Mouse (Mus musculus) CH12.LX (cell line): ENCODE results near the gene Trim54. TPM values are rescaled to one million over a fixed set of nuclear protein-coding genes. Genes with fewer than 3 reads are reported as not detected.

ENCODE experiments used
- DNase-seq: peaks from one replicate; pipeline ENCODE4 v3.0.0-alpha.2; 2013; ENCODE audit errors: extremely low read depth
- H3K27ac ChIP-seq: 2 replicates; pipeline ENCODE4 v1.5.1; 2012; ENCODE audit warnings: low read depth, mild to moderate bottlenecking, control low read depth, moderate library complexity; ENCODE audit not compliant: insufficient read depth
- H3K27me3 ChIP-seq: replicated peaks from 2 replicates; pipeline ENCODE3; 2012; ENCODE audit warnings: inconsistent platforms
- H3K36me3 ChIP-seq, 2 experiments: replicated peaks in 1 of 2; 2 replicates each; pipeline versions ENCODE3 to v1.6.1; 2012; ENCODE audit warnings: inconsistent platforms in 1 of 2, low read length in 1 of 2, mild to moderate bottlenecking in 1 of 2, mixed read lengths in 1 of 2, moderate library complexity in 1 of 2; ENCODE audit not compliant: control insufficient read depth in 1 of 2, insufficient read depth in 1 of 2
- H3K4me1 ChIP-seq, 2 experiments: 2 replicates each; pipeline ENCODE4 v1.6.1; 2012; ENCODE audit warnings: inconsistent platforms in 1 of 2, moderate library complexity in 1 of 2; ENCODE audit not compliant: insufficient read depth in 2 of 2, control insufficient read depth in 1 of 2
- H3K4me2 ChIP-seq: 2 replicates; pipeline ENCODE4 v1.6.1; 2012; ENCODE audit warnings: low read depth, mild to moderate bottlenecking, control low read depth; ENCODE audit not compliant: poor library complexity, insufficient read depth, severe bottlenecking
- H3K4me3 ChIP-seq, 3 experiments: fragments of 150-350 bp in 1 of 3; sonication (generic) in 1 of 3; replicated peaks in 1 of 3; 2 replicates each; pipeline versions ENCODE3 to v1.5.1; 2011 to 2012; ENCODE audit warnings: low read depth in 2 of 3, low read length in 2 of 3, mild to moderate bottlenecking in 2 of 3, moderate library complexity in 2 of 3, control low read depth in 1 of 3, improper control_type of control experiment in 1 of 3, inconsistent platforms in 1 of 3, mixed read lengths in 1 of 3; ENCODE audit not compliant: poor library complexity in 1 of 3
- H3K79me2 ChIP-seq: replicated peaks from 2 replicates; pipeline ENCODE4 v1.6.1; 2012; ENCODE audit warnings: mild to moderate bottlenecking, moderate library complexity; ENCODE audit not compliant: control insufficient read depth, poor library complexity, insufficient read depth, severe bottlenecking; ENCODE audit errors: extremely low read depth
- H3K9ac ChIP-seq: 2 replicates; pipeline ENCODE4 v1.6.1; 2012; ENCODE audit warnings: low read depth, mild to moderate bottlenecking, control low read depth, moderate library complexity; ENCODE audit not compliant: insufficient read depth
- H3K9me3 ChIP-seq: replicated peaks from 2 replicates; pipeline ENCODE3; 2012; ENCODE audit warnings: low read length, inconsistent platforms, mixed read lengths
- BHLHE40 ChIP-seq: IDR thresholded peaks from 2 replicates; pipeline ENCODE4 v1.6.1; 2011; ENCODE audit warnings: mild to moderate bottlenecking, low read depth, low read length, improper control_type of control experiment
- CHD1 ChIP-seq: IDR thresholded peaks from 2 replicates; pipeline ENCODE4 v1.6.1; 2012; ENCODE audit warnings: low read depth, low read length, improper control_type of control experiment, inconsistent platforms
- CHD2 ChIP-seq: IDR thresholded peaks from 2 replicates; pipeline ENCODE4 v1.6.1; 2011; ENCODE audit warnings: low read length, improper control_type of control experiment
- CTCF ChIP-seq, 2 experiments: IDR thresholded peaks in 1 of 2; conservative IDR thresholded peaks in 1 of 2; 2 replicates each; pipeline ENCODE4 v1.5.1; 2011 to 2012; ENCODE audit warnings: low read depth in 2 of 2, low read length in 2 of 2, improper control_type of control experiment in 1 of 2, inconsistent platforms in 1 of 2, mild to moderate bottlenecking in 1 of 2, moderate library complexity in 1 of 2
- E2F4 ChIP-seq: IDR thresholded peaks from 2 replicates; pipeline ENCODE4 v1.6.1; 2011; ENCODE audit warnings: low read depth, low read length, improper control_type of control experiment; ENCODE audit not compliant: insufficient replicate concordance
- EP300 ChIP-seq: IDR thresholded peaks from 2 replicates; pipeline ENCODE4 v1.6.1; 2011; ENCODE audit warnings: low read length, improper control_type of control experiment
- ETS1 ChIP-seq: conservative IDR thresholded peaks from 2 replicates; pipeline ENCODE4 v1.6.1; 2012; ENCODE audit warnings: low read depth, mild to moderate bottlenecking, inconsistent platforms, low read length, improper control_type of control experiment, moderate library complexity
- GABPA ChIP-seq: IDR thresholded peaks from 2 replicates; pipeline ENCODE4 v1.6.1; 2012; ENCODE audit warnings: low read depth, low read length, improper control_type of control experiment, inconsistent platforms; ENCODE audit not compliant: insufficient replicate concordance
- HCFC1 ChIP-seq: IDR thresholded peaks from 2 replicates; pipeline ENCODE4 v1.6.1; 2012; ENCODE audit warnings: low read depth, mild to moderate bottlenecking, inconsistent platforms, low read length, improper control_type of control experiment
- IRF4 ChIP-seq: IDR thresholded peaks from 2 replicates; pipeline ENCODE4 v1.6.1; 2014; ENCODE audit warnings: low read depth, mild to moderate bottlenecking, inconsistent platforms, low read length, improper control_type of control experiment
- JUND ChIP-seq: conservative IDR thresholded peaks from 2 replicates; pipeline ENCODE4 v1.6.1; 2011; ENCODE audit warnings: low read depth, low read length, improper control_type of control experiment
- KAT2A ChIP-seq: IDR thresholded peaks from 2 replicates; pipeline ENCODE4 v1.6.1; 2012; ENCODE audit warnings: low read length, improper control_type of control experiment, inconsistent platforms; ENCODE audit not compliant: insufficient replicate concordance
- MAFK ChIP-seq: IDR thresholded peaks from 2 replicates; pipeline ENCODE4 v1.6.1; 2011; ENCODE audit warnings: low read length, improper control_type of control experiment; ENCODE audit not compliant: insufficient replicate concordance
- MAX ChIP-seq: IDR thresholded peaks from 2 replicates; pipeline ENCODE4 v1.6.1; 2011; ENCODE audit warnings: low read length, improper control_type of control experiment
- MAZ ChIP-seq: IDR thresholded peaks from 2 replicates; pipeline ENCODE4 v1.6.1; 2012; ENCODE audit warnings: low read depth, mild to moderate bottlenecking, inconsistent platforms, low read length, improper control_type of control experiment, moderate library complexity
- MEF2A ChIP-seq: IDR thresholded peaks from 2 replicates; pipeline ENCODE4 v1.6.1; 2014; ENCODE audit warnings: low read depth, mild to moderate bottlenecking, inconsistent platforms, low read length, improper control_type of control experiment, borderline replicate concordance
- MXI1 ChIP-seq: IDR thresholded peaks from 2 replicates; pipeline ENCODE4 v1.6.1; 2011; ENCODE audit warnings: mild to moderate bottlenecking, low read depth, low read length, improper control_type of control experiment
- MYC ChIP-seq: IDR thresholded peaks from 2 replicates; pipeline ENCODE4 v1.6.1; 2011; ENCODE audit warnings: low read depth, mild to moderate bottlenecking, improper control_type of control experiment, low read length
- NELFE ChIP-seq: IDR thresholded peaks from 2 replicates; pipeline ENCODE4 v1.6.1; 2011; ENCODE audit warnings: low read depth, low read length, improper control_type of control experiment
- NRF1 ChIP-seq: IDR thresholded peaks from 2 replicates; pipeline ENCODE4 v1.6.1; 2014; ENCODE audit warnings: low read depth, mild to moderate bottlenecking, inconsistent platforms, low read length, improper control_type of control experiment, moderate library complexity
- POLR2A ChIP-seq: IDR thresholded peaks from 2 replicates; pipeline ENCODE4 v1.6.1; 2011; ENCODE audit warnings: low read depth, mild to moderate bottlenecking, improper control_type of control experiment, low read length
- POLR2AphosphoS2 ChIP-seq: IDR thresholded peaks from 2 replicates; pipeline ENCODE4 v1.6.1; 2011; ENCODE audit warnings: low read depth, low read length, improper control_type of control experiment
- RAD21 ChIP-seq: IDR thresholded peaks from 2 replicates; pipeline ENCODE4 v1.6.1; 2011; ENCODE audit warnings: low read depth, mild to moderate bottlenecking, low read length, improper control_type of control experiment, moderate library complexity
- RCOR1 ChIP-seq: conservative IDR thresholded peaks from 2 replicates; pipeline ENCODE4 v1.6.1; 2012; ENCODE audit warnings: low read depth, mild to moderate bottlenecking, inconsistent platforms, low read length, improper control_type of control experiment
- SIN3A ChIP-seq: IDR thresholded peaks from 2 replicates; pipeline ENCODE4 v1.6.1; 2012; ENCODE audit warnings: low read length, improper control_type of control experiment, inconsistent platforms
- SMC3 ChIP-seq: IDR thresholded peaks from 2 replicates; pipeline ENCODE4 v1.6.1; 2011; ENCODE audit warnings: low read depth, low read length, improper control_type of control experiment
- TBP ChIP-seq: conservative IDR thresholded peaks from 2 replicates; pipeline ENCODE4 v1.6.1; 2011; ENCODE audit warnings: low read depth, low read length, improper control_type of control experiment
- TCF12 ChIP-seq: IDR thresholded peaks from 2 replicates; pipeline ENCODE4 v1.6.1; 2014; ENCODE audit warnings: low read depth, mild to moderate bottlenecking, inconsistent platforms, low read length, improper control_type of control experiment
- UBTF ChIP-seq: IDR thresholded peaks from 2 replicates; pipeline ENCODE4 v1.6.1; 2012; ENCODE audit warnings: low read depth, mild to moderate bottlenecking, inconsistent platforms, low read length, improper control_type of control experiment, moderate library complexity
- USF1 ChIP-seq: IDR thresholded peaks from 2 replicates; pipeline ENCODE4 v1.6.1; 2014; ENCODE audit warnings: low read depth, mild to moderate bottlenecking, inconsistent platforms, low read length, improper control_type of control experiment
- USF2 ChIP-seq: conservative IDR thresholded peaks from 2 replicates; pipeline ENCODE4 v1.6.1; 2011; ENCODE audit warnings: low read depth, low read length, improper control_type of control experiment
- ZC3H11A ChIP-seq: IDR thresholded peaks from 2 replicates; pipeline ENCODE4 v1.6.1; 2012; ENCODE audit warnings: low read depth, mild to moderate bottlenecking, inconsistent platforms, low read length, improper control_type of control experiment
- ZKSCAN1 ChIP-seq: IDR thresholded peaks from 2 replicates; pipeline ENCODE4 v1.6.1; 2012; ENCODE audit warnings: low read depth, inconsistent platforms, low read length, improper control_type of control experiment, borderline replicate concordance
- ZMIZ1 ChIP-seq: IDR thresholded peaks from 2 replicates; pipeline ENCODE4 v1.6.1; 2012; ENCODE audit warnings: low read depth, mild to moderate bottlenecking, inconsistent platforms, low read length, improper control_type of control experiment
- dilution Hi-C: fragments of 300-500 bp; cut with MboI; formaldehyde crosslinking; loops from 2 replicates; pipeline ENCODE4 v1.14.3; 2020; ENCODE audit warnings: low sequenced_read_pairs; ENCODE audit not compliant: extremely low pct_unique_long_range_greater_than_20kb, extremely low pct_ligation_motif_present
- in situ Hi-C: fragments of 300-500 bp; cut with MboI; formaldehyde crosslinking; loops from 3 replicates; pipeline ENCODE4 v1.14.3; 2019; ENCODE audit warnings: low sequenced_read_pairs, low pct_ligation_motif_present, low pct_unique_long_range_greater_than_20kb, mixed read lengths
- polyA plus RNA-seq: library from polyadenylated mRNA; unstranded; fragments of >175 nt; gene quantifications from 2 replicates; pipeline ENCODE4 v1.2.1, GENCODE M21; 2012; ENCODE audit warnings: low read depth; ENCODE audit not compliant: insufficient read length
- total RNA-seq, 2 experiments: library from RNA; depleted of rRNA; stranded (reverse); fragments of 300-350 nt in 1 of 2; fragments of >200 nt in 1 of 2; gene quantifications; 2 replicates each; pipeline ENCODE4 v1.2.3; 2012 to 2014

Gene Trim54
- total and polyA plus RNA-seq, 3 experiments = not detected

GRCm38 (mm10) chr5:31083949-31084348 is 32.6 kb upstream of the Trim54 start:
- TF ChIP-seq ZMIZ1 = no peak
- no peak; the same call in 1 of the 2 replicates for TF ChIP-seq MXI1
- peak; percentile 58 for TF ChIP-seq EP300
- TF ChIP-seq NRF1 = no peak
- no peak for TF ChIP-seq UBTF
- peak; percentile 80 for TF ChIP-seq BHLHE40
- no peak for TF ChIP-seq SMC3
- TF ChIP-seq IRF4 = peak; percentile 71
- TF ChIP-seq MEF2A = peak; percentile 49; the same call in 1 of the 2 replicates
- TF ChIP-seq ZC3H11A = no peak
- peak; percentile 73 for TF ChIP-seq ETS1
- TF ChIP-seq E2F4 = no peak
- TF ChIP-seq CHD2 = peak; percentile 82; the same call in 1 of the 2 replicates
- no peak for TF ChIP-seq TBP
- peak; percentile 36; the same call in 1 of the 2 replicates for TF ChIP-seq SIN3A
- no peak for TF ChIP-seq GABPA
- no peak for TF ChIP-seq CTCF (conservative IDR thresholded peaks at IDR 0.05 in 1 of 2, IDR thresholded peaks at IDR 0.05 in 1 of 2; ENCODE audit: low read depth in 2 of 2, low read length in 2 of 2)
- TF ChIP-seq CHD1 = no peak
- 0 out of 2 replicates have a peak, but pooled peaks have one; percentile 9 for TF ChIP-seq POLR2A
- no peak for TF ChIP-seq HCFC1
- peak; percentile 61; the same call in 1 of the 2 replicates for TF ChIP-seq MAFK
- no peak for TF ChIP-seq MYC
- no peak for TF ChIP-seq NELFE
- peak; percentile 52; the same call in 1 of the 2 replicates for TF ChIP-seq MAZ
- 0 out of 2 replicates have a peak, but pooled peaks have one; percentile 25 for TF ChIP-seq RCOR1
- TF ChIP-seq POLR2AphosphoS2 = no peak
- no peak for TF ChIP-seq USF1
- TF ChIP-seq TCF12 = peak; percentile 58
- TF ChIP-seq KAT2A = no peak
- no peak for TF ChIP-seq ZKSCAN1
- no peak for TF ChIP-seq JUND
- TF ChIP-seq RAD21 = no peak
- no peak for TF ChIP-seq USF2
- TF ChIP-seq MAX = 0 out of 2 replicates have a peak, but pooled peaks have one; percentile 30
- TF ChIP-seq, all 38 proteins: peak for 13
- no peak overlapping the region for H3K27ac ChIP-seq
- dilution Hi-C loops (no loop called here), in situ Hi-C loops (no loop called here)
- H3K4me1 ChIP-seq = peaks cover 13 to 36% of the 10 kb centered on the region in 2 experiments
- DNase-seq = peak; percentile 61
- H3K27me3 ChIP-seq = peaks cover 29% of the 10 kb centered on the region
- H3K4me2 ChIP-seq = peak overlapping the region; percentile 95
- H3K9me3 ChIP-seq = no peaks in the 10 kb centered on the region
- no peak overlapping the region for H3K9ac ChIP-seq
- H3K4me3 ChIP-seq = no peak overlapping the region
- H3K79me2 ChIP-seq = no peaks in the 10 kb centered on the region
- H3K36me3 ChIP-seq = peaks cover 6 to 21% of the 10 kb centered on the region in 2 experiments
